Mouse (Mus musculus): Measurements from ENCODE around the gene Cyfip1.

GRCm38 (mm10) chr7:55968258-55968901 lies 126.8 kb downstream of the Cyfip1 start:
- TF ChIP-seq CTCF (IDR thresholded peaks at IDR 0.05) (no peak), POLR2A (IDR thresholded peaks at IDR 0.05; ENCODE audit: insufficient read depth, low read depth, low read length) (no peak)

All from heart, adult 2 months (tissue).